Mouse (Mus musculus): ENCODE results near the gene Fam173b. TPM values are rescaled to one million over a fixed set of nuclear protein-coding genes. Genes with fewer than 3 reads are reported as not detected.

The Fam173b gene
- total RNA-seq, 2 experiments from 2014 or later = 13.9 to 17.7 TPM

GRCm38 (mm10) chr15:31590176-31590575 lies 11.5 kb upstream of the Fam173b start:
- TF ChIP-seq CTCF (IDR thresholded peaks at IDR 0.05) = no peak
- no peak for DNase-seq
- no peak overlapping the region for H3K4me3 ChIP-seq
- intact Hi-C loops (cut with DNase I) = no loop called here
- H3K27ac ChIP-seq = peak overlapping the region; percentile 70

- Histone ChIP-seq H3K27ac (peak overlapping the region; percentile 62), H3K4me3 (no peak overlapping the region)
- no peak for TF ChIP-seq CTCF (IDR thresholded peaks at IDR 0.05)
- intact Hi-C loops (cut with DNase I) = no loop called here
- peak; percentile 65 for DNase-seq
Observed at GRCm38 (mm10) chr15:31592531-31592930, 9.1 kb upstream of the Fam173b start.

- intact Hi-C loops (cut with DNase I) = no loop called here
- TF ChIP-seq CTCF (IDR thresholded peaks at IDR 0.05) = no peak
- Histone ChIP-seq H3K27ac (no peak overlapping the region), H3K4me3 (no peak overlapping the region)
- DNase-seq = no peak
Observed at GRCm38 (mm10) chr15:31594260-31594659, 7.4 kb upstream of the Fam173b start.

- no peak for TF ChIP-seq CTCF (IDR thresholded peaks at IDR 0.05)
- H3K27ac ChIP-seq = peak overlapping the region; percentile 59
- H3K4me3 ChIP-seq = no peak overlapping the region
- intact Hi-C loops (cut with DNase I) = no loop called here
- DNase-seq = peak; percentile 59
Observed at GRCm38 (mm10) chr15:31595651-31596050, 6.0 kb upstream of the Fam173b start.

GRCm38 (mm10) chr15:31599834-31600233 lies 1.8 kb upstream of the Fam173b start:
- TF ChIP-seq CTCF (IDR thresholded peaks at IDR 0.05) = no peak
- no peak for DNase-seq
- H3K4me3 ChIP-seq = peak overlapping the region; percentile 85
- H3K27ac ChIP-seq = no peak overlapping the region
- intact Hi-C loops (cut with DNase I) = loop anchor here (5.0 kb wide), 1 partner anchor 283 kb away; no protein-coding TSS in a partner anchor

- TF ChIP-seq CTCF (IDR thresholded peaks at IDR 0.05) = no peak
- Histone ChIP-seq H3K4me3 (peak overlapping the region; percentile 85), H3K27ac (peak overlapping the region; percentile 96)
- intact Hi-C loops (cut with DNase I) = loop anchor here (5.0 kb wide), 1 partner anchor 284 kb away; no protein-coding TSS in a partner anchor
- no peak for DNase-seq
Observed at GRCm38 (mm10) chr15:31601279-31601645, 390 bp upstream of the Fam173b start.

GRCm38 (mm10) chr15:31602426-31602825 lies 774 bp downstream of the Fam173b start:
- TF ChIP-seq CTCF (IDR thresholded peaks at IDR 0.05) = peak; percentile 49
- intact Hi-C loops (cut with DNase I) = loop anchor here (5.0 kb wide), 1 partner anchor 285 kb away; no protein-coding TSS in a partner anchor
- DNase-seq = no peak

GRCm38 (mm10) chr15:31603113-31603512 lies 1.5 kb downstream of the Fam173b start:
- intact Hi-C loops (cut with DNase I) = loop anchor here (5.0 kb wide), 1 partner anchor 286 kb away; no protein-coding TSS in a partner anchor
- H3K27ac ChIP-seq = no peak overlapping the region
- no peak overlapping the region; the same call in 1 of the 2 replicates for H3K4me3 ChIP-seq
- DNase-seq = no peak
- TF ChIP-seq CTCF (IDR thresholded peaks at IDR 0.05) = no peak

More at GRCm38 (mm10) chr15:31602426-31602825, 774 bp downstream of the Fam173b start:
- peak overlapping the region; percentile 96 for H3K27ac ChIP-seq
- H3K4me3 ChIP-seq = peak overlapping the region; percentile 85

GRCm38 (mm10) chr15:31606821-31607220 lies 5.2 kb downstream of the Fam173b start:
- intact Hi-C loops (cut with DNase I) = no loop called here
- DNase-seq = peak; percentile 74
- Histone ChIP-seq H3K27ac (peak overlapping the region; percentile 43), H3K4me3 (no peak overlapping the region)
- no peak for TF ChIP-seq CTCF (IDR thresholded peaks at IDR 0.05)

GRCm38 (mm10) chr15:31611027-31611426 lies 9.4 kb downstream of the Fam173b start:
- H3K27ac ChIP-seq = no peak overlapping the region
- no peak overlapping the region for H3K4me3 ChIP-seq
- peak; percentile 43 for TF ChIP-seq CTCF (IDR thresholded peaks at IDR 0.05)
- no peak for DNase-seq
- intact Hi-C loops (cut with DNase I) = loop anchor here (10.0 kb wide), 1 partner anchor 634 kb away; the partner anchor contains the start of gene Sema5a

- TF ChIP-seq CTCF (IDR thresholded peaks at IDR 0.05) = no peak
- no peak overlapping the region for H3K27ac ChIP-seq
- intact Hi-C loops (cut with DNase I) = loop anchor here (10.0 kb wide), 1 partner anchor 633 kb away; the partner anchor contains the start of gene Sema5a
- no peak for DNase-seq
- no peak overlapping the region for H3K4me3 ChIP-seq
Observed at GRCm38 (mm10) chr15:31611976-31612375, 10.3 kb downstream of the Fam173b start.

- H3K27ac ChIP-seq = no peak overlapping the region
- no peak for DNase-seq
- no peak overlapping the region for H3K4me3 ChIP-seq
- no peak for TF ChIP-seq CTCF (IDR thresholded peaks at IDR 0.05)
- intact Hi-C loops (cut with DNase I) = loop anchor here (10.0 kb wide), 1 partner anchor 631 kb away; the partner anchor contains the start of gene Sema5a
Observed at GRCm38 (mm10) chr15:31613826-31614453, 12.3 kb downstream of the Fam173b start.

- DNase-seq = no peak
- intact Hi-C loops (cut with DNase I) = loop anchor here (10.0 kb wide), 1 partner anchor 630 kb away; the partner anchor contains the start of gene Sema5a
- Histone ChIP-seq H3K4me3 (no peak overlapping the region), H3K27ac (no peak overlapping the region)
- no peak for TF ChIP-seq CTCF (IDR thresholded peaks at IDR 0.05)
Observed at GRCm38 (mm10) chr15:31614666-31615065, 13.0 kb downstream of the Fam173b start.

All from gastrocnemius, adult 2 months (tissue).